Mouse (Mus musculus): ENCODE measurements at regions not wholly inside any gene's neighbourhood (a gene's known extent, or its start where the extent isn't known, plus 50 kb on each side); places are given as distances from the start of the nearest gene placed in this dataset.

- DNase-seq (ENCODE audit: extremely low read depth, insufficient read length, low spot score), result no peak
Measured at GRCm38 (mm10) chr15:38607368-38607767, 1182.0 kb downstream of the 4930447A16Rik start.

GRCm38 (mm10) chr15:38608207-38608870, 1183.0 kb downstream of the 4930447A16Rik start:
- no peak for DNase-seq (ENCODE audit: extremely low read depth, insufficient read length, low spot score)

- DNase-seq (ENCODE audit: extremely low read depth, insufficient read length, low spot score), result no peak
Measured at GRCm38 (mm10) chr15:38609522-38609921, 1184.2 kb downstream of the 4930447A16Rik start.
